Mouse (Mus musculus) small intestine, adult 2 months (tissue): ENCODE data around the gene Gm2663. TPM values are rescaled to one million over a fixed set of nuclear protein-coding genes. Genes with fewer than 3 reads are reported as not detected.
"Not testable (repeated sequence)": the region's sequence is repeated elsewhere in the genome, so short reads cannot be mapped to it uniquely, and the experiment has no call there.

Experiments
- H3K27ac ChIP-seq: fragments of 200-500 bp; 2 replicates; pipeline ENCODE4 v1.5.1; 2012; ENCODE audit warnings: low read depth, low read length, control low read depth, inconsistent platforms; ENCODE audit not compliant: insufficient read depth
- H3K27me3 ChIP-seq: fragments of 200-500 bp; 2 replicates; pipeline ENCODE4 v1.6.1; 2012; ENCODE audit warnings: mild to moderate bottlenecking, moderate library complexity, low read length, inconsistent platforms; ENCODE audit not compliant: control insufficient read depth, insufficient read depth
- H3K36me3 ChIP-seq: fragments of 200-500 bp; 2 replicates; pipeline ENCODE4 v1.6.1; 2012; ENCODE audit warnings: mild to moderate bottlenecking, low read length, control low read depth, inconsistent platforms; ENCODE audit not compliant: control insufficient read depth, insufficient read depth
- H3K4me1 ChIP-seq: fragments of 200-500 bp; 2 replicates; pipeline ENCODE4 v1.6.1; 2012; ENCODE audit warnings: low read length, inconsistent platforms, mixed read lengths; ENCODE audit not compliant: control insufficient read depth, insufficient read depth, insufficient read length
- H3K4me3 ChIP-seq: fragments of 200-500 bp; 2 replicates; pipeline ENCODE4 v1.5.1; 2012; ENCODE audit warnings: low read depth, mild to moderate bottlenecking, control low read depth, inconsistent platforms, low read length, moderate library complexity
- CTCF ChIP-seq: fragments of 200-500 bp; IDR thresholded peaks from 2 replicates; pipeline ENCODE4 v1.5.1; 2012; ENCODE audit warnings: low read depth, mild to moderate bottlenecking, control low read depth, inconsistent platforms, low read length, moderate library complexity, mixed read lengths; ENCODE audit not compliant: insufficient replicate concordance, insufficient read length; ENCODE audit errors: extremely low read depth
- POLR2A ChIP-seq: fragments of 200-500 bp; IDR thresholded peaks from 2 replicates; pipeline ENCODE4 v1.6.1; 2012; ENCODE audit warnings: low read depth, mild to moderate bottlenecking, control low read depth, inconsistent platforms, low read length, moderate library complexity
- WGBS: fragments of 180-500 bp; shearing (Covaris S2); methylation state at CpG from one replicate; pipeline ENCODE4 v1.1.7; 2018; 5-methylcytosine and 5-hydroxymethylcytosine counted together
- polyA plus RNA-seq: library from polyadenylated mRNA; depleted of rRNA; stranded (reverse); fragments of >200 nt; gene quantifications from 2 replicates; pipeline ENCODE4 v1.2.3, GENCODE M21; 2012; rRNA removed

Gm2663 gene
- not detected in 2 replicates for polyA plus RNA-seq

DNA sequence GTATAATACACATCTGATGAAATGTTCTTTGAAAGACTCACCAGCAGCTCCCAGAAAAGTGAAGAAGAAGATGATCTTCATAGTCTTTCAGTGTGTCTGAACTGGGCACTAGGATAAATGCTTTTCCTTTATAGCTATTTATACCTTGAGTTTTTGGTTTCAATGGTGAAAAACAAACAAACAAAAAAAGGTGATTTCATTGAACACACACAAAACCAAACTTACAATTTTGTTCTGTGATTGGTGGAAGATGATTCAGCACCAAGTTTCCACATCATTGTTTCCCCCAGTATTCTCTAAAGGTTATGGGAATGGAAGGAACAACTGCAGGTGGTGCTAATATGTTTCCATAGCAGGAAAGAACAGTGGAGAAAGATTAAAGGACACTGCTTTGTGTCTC, at the start of gene Gm2663:
Gene Gm2663 (minus strand): TSS at position 101 of the 400 bp plus-strand sequence.
- not testable (repeated sequence) for H3K4me3 ChIP-seq, H3K27me3 ChIP-seq, H3K36me3 ChIP-seq, H3K27ac ChIP-seq, H3K4me1 ChIP-seq

DNA sequence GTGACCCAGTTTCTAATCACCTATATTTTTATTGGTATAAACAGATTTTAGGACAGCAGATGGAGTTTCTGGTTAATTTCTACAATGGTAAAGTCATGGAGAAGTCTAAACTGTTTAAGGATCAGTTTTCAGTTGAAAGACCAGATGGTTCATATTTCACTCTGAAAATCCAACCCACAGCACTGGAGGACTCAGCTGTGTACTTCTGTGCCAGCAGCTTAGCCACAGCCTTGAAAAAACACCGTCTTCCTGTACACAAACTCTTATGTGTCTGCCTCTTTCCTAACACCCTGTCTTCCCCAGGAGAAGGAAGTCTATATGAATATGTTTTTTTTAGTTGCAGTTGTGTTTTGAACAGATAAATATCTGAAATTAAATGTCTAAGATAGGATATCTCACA, 49.3 kb upstream of the Gm2663 start:
- Histone ChIP-seq H3K27ac (no peak overlapping the region), H3K4me3 (no peak overlapping the region), H3K36me3 (no peaks in the 10 kb centered on the region), H3K27me3 (no peaks in the 10 kb centered on the region), H3K4me1 (no peaks in the 10 kb centered on the region)
- TF ChIP-seq CTCF (no peak), POLR2A (no peak)
- WGBS = 62% methylated on average over 1 of the region's 1 CpGs

DNA sequence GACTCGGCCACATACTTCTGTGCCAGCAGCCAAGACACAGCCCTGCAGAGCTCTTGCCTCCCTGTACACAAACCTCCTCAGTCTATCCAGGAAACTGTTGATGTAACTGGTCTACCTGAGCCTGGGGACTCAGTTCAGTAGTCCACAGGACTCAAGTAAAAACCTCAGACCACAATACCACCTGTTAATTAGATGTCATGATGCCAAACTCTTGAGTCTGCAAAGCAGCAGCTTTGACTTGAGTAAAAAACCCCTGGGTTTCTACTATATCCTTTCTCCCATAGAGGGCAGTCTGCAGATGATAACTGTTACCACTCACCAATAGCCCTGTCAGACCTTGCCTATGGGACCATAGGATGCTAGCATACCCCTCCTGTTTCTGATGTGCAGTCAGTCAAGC, 48.7 kb upstream of the Gm2663 start:
- H3K4me1 ChIP-seq = no peaks in the 10 kb centered on the region
- TF ChIP-seq POLR2A (no peak), CTCF (no peak)
- no peaks in the 10 kb centered on the region for H3K36me3 ChIP-seq
- WGBS = 75% methylated on average over 1 of the region's 1 CpGs
- no peak overlapping the region for H3K4me3 ChIP-seq
- H3K27me3 ChIP-seq = no peaks in the 10 kb centered on the region
- H3K27ac ChIP-seq = no peak overlapping the region

DNA sequence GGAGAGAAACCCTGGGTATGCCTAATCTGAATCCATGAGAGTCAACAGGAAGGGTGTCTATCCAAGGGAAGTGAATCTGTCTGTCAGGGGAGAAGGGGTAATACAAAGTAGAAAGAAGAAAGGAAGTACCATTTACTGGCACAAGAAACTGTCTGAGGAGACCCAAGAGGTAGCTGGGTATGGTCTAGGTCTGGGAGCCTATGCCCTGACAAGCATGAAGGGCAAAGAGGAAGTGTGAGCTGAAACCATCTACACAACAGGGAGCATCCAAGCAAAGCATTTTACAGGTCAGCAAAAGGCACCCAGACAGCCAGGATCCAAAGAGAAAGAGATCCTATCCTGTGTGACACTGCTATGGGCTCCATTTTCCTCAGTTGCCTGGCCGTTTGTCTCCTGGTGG, 47.9 kb upstream of the Gm2663 start:
- Histone ChIP-seq H3K27ac (no peak overlapping the region), H3K27me3 (no peaks in the 10 kb centered on the region), H3K4me3 (no peak overlapping the region), H3K4me1 (no peaks in the 10 kb centered on the region), H3K36me3 (no peaks in the 10 kb centered on the region)
- 85% methylated on average over 1 of the region's 1 CpGs for WGBS
- no peak for TF ChIP-seq CTCF
- TF ChIP-seq POLR2A = no peak

DNA sequence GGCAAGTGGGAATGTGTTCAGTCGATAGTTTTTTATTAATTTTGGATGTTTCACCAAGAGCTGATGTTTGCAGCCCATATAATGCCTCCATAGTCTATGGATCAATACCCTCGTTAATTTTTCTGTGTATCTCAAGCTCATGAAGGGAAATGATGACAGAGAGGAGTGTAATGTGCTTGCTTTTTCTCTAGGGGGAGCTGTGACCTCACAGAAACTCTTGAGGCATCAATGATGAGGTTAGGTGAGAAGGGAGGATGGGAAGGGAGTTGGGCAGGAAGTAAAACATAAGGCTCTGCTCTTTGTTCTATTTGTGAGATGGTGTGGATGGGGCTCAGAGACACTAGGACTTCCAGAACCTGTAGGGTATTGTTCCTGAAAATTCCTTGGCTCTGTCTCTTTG, 47.3 kb upstream of the Gm2663 start:
- no peak for TF ChIP-seq CTCF
- TF ChIP-seq POLR2A = no peak
- no peaks in the 10 kb centered on the region for H3K27me3 ChIP-seq
- no peak overlapping the region for H3K4me3 ChIP-seq
- no peak overlapping the region for H3K27ac ChIP-seq
- no peaks in the 10 kb centered on the region for H3K4me1 ChIP-seq
- 44% methylated on average over 2 of the region's 2 CpGs for whole genome bisulfite sequencing
- H3K36me3 ChIP-seq = no peaks in the 10 kb centered on the region

DNA sequence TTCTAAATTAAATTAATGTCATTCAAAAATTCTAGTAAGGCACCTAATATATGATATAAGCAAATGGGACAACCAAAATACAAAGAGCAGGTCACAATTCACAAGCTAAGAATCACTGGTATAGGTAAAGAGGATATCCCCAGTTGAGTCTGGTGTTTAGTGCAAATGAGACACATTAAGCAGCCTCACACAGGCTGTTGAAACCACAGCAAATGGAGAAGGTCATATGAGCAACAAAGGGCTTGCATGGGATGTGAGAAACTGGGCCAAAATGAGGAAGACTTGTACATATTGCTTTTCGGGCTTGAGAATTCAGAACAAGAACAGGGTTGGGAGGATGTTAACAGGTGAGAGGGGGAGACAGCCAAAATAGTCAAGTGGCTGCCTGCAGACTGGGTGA, 45.5 kb upstream of the Gm2663 start:
- no peaks in the 10 kb centered on the region for H3K36me3 ChIP-seq
- no peaks in the 10 kb centered on the region for H3K27me3 ChIP-seq
- no peaks in the 10 kb centered on the region for H3K4me1 ChIP-seq
- WGBS = 78% methylated on average over 1 of the region's 1 CpGs
- TF ChIP-seq POLR2A = no peak
- TF ChIP-seq CTCF = no peak
- no peak overlapping the region for H3K4me3 ChIP-seq
- no peak overlapping the region for H3K27ac ChIP-seq

DNA sequence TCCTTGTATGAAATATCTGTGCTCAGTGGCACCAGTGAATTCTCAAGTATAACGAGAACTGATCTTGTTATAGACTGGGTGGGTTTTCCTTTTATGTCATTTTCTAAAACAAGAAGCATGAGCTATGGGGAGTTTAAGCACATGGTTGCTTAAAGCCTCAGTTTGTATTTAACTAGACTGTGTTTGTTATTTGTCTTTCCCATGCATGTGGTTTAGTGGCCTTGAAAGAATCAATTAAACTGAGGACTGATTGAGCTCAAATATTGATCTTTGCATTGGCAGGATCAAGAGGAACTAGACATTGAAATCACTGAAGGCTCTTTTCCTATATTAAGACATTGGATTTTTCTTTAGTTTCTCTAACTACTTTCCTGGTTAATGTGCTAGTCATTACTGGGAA, 45.0 kb upstream of the Gm2663 start:
- Histone ChIP-seq H3K36me3 (no peaks in the 10 kb centered on the region), H3K27me3 (no peaks in the 10 kb centered on the region), H3K4me1 (no peaks in the 10 kb centered on the region), H3K4me3 (no peak overlapping the region), H3K27ac (no peak overlapping the region)
- no peak for TF ChIP-seq POLR2A
- no peak for TF ChIP-seq CTCF
- WGBS = 34% methylated on average over 1 of the region's 1 CpGs

DNA sequence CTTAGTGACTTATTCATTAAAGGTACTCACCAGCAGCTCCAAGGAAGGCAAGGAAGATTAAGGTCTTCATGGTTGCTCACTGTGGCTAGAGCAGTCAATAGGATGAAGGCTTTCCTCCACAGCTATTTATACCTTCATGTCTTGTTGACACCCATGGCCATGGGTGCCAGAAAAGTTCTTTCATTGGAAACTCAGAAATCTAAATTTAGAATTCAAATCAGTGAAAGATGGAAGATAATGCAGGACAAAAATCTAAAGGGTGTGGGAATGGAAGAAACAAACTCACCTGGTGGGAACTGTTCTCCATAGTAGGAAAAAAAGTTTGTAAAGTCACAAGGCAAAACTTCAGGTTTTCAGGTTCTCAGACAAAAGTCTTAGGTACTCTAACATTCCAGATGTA, 36.1 kb upstream of the Gm2663 start, which contains the start of gene 2210010C04Rik:
Gene 2210010C04Rik (minus strand): TSS at position 101 of the 400 bp plus-strand sequence.
- TF ChIP-seq CTCF (no peak), POLR2A (no peak)
- Histone ChIP-seq H3K4me1 (no peaks in the 10 kb centered on the region), H3K36me3 (no peaks in the 10 kb centered on the region), H3K4me3 (no peak within 1 kb of the TSS), H3K27ac (no peak within 1 kb of the TSS), H3K27me3 (no peaks in the 10 kb centered on the region)
